Mouse (Mus musculus) embryonic facial prominence, embryonic 13.5 days (tissue): ENCODE measurements around the gene Auh. TPM values are rescaled to one million over a fixed set of nuclear protein-coding genes. Genes with fewer than 3 reads are reported as not detected.

Experiments used
- ATAC-seq: fragments of 200-750 bp; cut with Nextera tagmentation; 2 replicates; pipeline ENCODE4 v1.8.0; 2017; ENCODE audit warnings: low read depth; ENCODE audit not compliant: insufficient number of reproducible peaks, insufficient read depth, low FRiP score, low TSS enrichment
- H3K27ac ChIP-seq: fragments of 300-500 bp; sonication (generic); 2 replicates; pipeline ENCODE4 v1.5.1; 2015; ENCODE audit warnings: moderate library complexity, mild to moderate bottlenecking, inconsistent platforms
- H3K27me3 ChIP-seq: fragments of 300-500 bp; sonication (generic); 2 replicates; pipeline ENCODE4 v1.6.1; 2015; ENCODE audit warnings: mild to moderate bottlenecking, inconsistent platforms
- H3K36me3 ChIP-seq: fragments of 300-500 bp; sonication (generic); 2 replicates; pipeline ENCODE4 v1.6.1; 2015; ENCODE audit warnings: mild to moderate bottlenecking, inconsistent platforms
- H3K4me1 ChIP-seq: fragments of 300-500 bp; sonication (generic); 2 replicates; pipeline ENCODE4 v1.6.1; 2015; ENCODE audit warnings: inconsistent platforms
- H3K4me2 ChIP-seq: fragments of 300-500 bp; sonication (generic); 2 replicates; pipeline ENCODE4 v1.6.1; 2015; ENCODE audit warnings: moderate library complexity, mild to moderate bottlenecking, inconsistent platforms
- H3K4me3 ChIP-seq: fragments of 300-500 bp; sonication (generic); 2 replicates; pipeline ENCODE4 v1.5.1; 2015; ENCODE audit warnings: mild to moderate bottlenecking, inconsistent platforms
- H3K9ac ChIP-seq: fragments of 300-500 bp; sonication (generic); 2 replicates; pipeline ENCODE4 v1.6.1; 2015; ENCODE audit warnings: mild to moderate bottlenecking, inconsistent platforms
- H3K9me3 ChIP-seq: fragments of 300-500 bp; sonication (generic); 2 replicates; pipeline ENCODE4 v1.6.1; 2016; ENCODE audit warnings: inconsistent platforms
- WGBS: fragments of 180-500 bp; shearing (Covaris S2); methylation state at CpG from one replicate; pipeline ENCODE4 v1.1.7; 2015; ENCODE audit warnings: mixed read lengths; 5-methylcytosine and 5-hydroxymethylcytosine counted together
- polyA plus RNA-seq: library from polyadenylated mRNA; unstranded; fragments of >200 nt; fragmentation: Nextera tagmentation; extraction: Ambion mirVana; gene quantifications from 2 replicates; pipeline ENCODE4 v1.2.1, GENCODE M21; 2015

Auh gene
- polyA plus RNA-seq, 1 experiment from 2014 or later = 46.4 TPM

- 77% methylated on average over 3 of the region's 3 CpGs for WGBS
- H3K4me1 ChIP-seq = peaks cover 13% of the 10 kb centered on the region
- no peak overlapping the region for H3K9ac ChIP-seq
- no peaks in the 10 kb centered on the region for H3K9me3 ChIP-seq
- no peak overlapping the region for H3K4me3 ChIP-seq
- H3K27me3 ChIP-seq = no peaks in the 10 kb centered on the region
- H3K4me2 ChIP-seq = no peak overlapping the region
- no peaks in the 10 kb centered on the region for H3K36me3 ChIP-seq
- no peak for ATAC-seq
- H3K27ac ChIP-seq = no peak overlapping the region
Observed at GRCm38 (mm10) chr13:52813750-52814149, 115.7 kb downstream of the Auh start.

DNA sequence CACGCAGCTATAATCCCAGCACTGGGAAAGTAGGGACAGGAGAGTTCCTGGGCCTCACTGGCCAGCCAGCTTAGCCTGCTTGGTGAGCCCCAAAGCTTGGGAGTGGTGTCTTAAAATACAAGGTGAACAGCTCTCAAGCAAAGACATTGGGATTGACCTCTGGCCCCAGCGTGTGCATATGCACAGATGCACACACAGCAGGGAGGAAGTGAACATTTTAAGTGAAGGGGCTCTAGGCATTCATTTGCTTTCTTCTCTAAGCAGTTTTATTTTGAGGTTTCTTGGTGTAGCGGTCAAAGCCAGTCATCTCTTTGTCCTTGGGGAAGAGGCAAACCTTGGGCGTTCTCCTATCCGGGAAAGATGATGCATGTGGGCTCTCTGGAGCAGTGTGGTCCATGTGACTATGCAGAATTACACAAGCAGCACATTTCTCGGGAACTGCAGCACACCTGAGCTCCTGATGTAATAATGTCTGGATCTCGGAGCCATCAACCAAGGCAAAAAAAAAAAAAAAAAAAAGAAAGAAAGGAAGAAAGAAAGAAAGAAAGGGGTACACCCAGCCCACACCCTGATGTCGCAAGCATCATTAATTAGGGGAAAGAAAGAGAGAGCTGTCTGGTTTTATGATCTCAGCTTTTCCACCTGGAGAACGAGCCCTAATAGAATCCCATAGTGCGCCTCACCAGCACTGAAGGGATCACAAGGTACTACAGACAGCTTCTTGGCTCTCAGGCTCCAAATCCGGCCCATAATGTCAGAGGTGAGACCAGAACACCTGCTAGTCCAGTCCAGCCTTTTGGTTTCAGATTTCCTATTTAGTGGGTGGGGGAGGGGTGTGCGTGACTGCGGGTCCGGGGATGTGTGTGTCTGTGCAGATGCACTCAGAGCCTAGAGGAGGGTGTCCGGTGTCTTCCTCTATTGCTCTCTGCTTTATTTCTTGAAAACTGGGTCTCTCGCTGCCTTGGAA is 116.6 kb downstream of the Auh start:
- no peaks in the 10 kb centered on the region for H3K9me3 ChIP-seq
- no peak overlapping the region for H3K4me3 ChIP-seq
- H3K4me1 ChIP-seq = peaks cover 4% of the 10 kb centered on the region
- 64% methylated on average over 16 of the region's 16 CpGs for WGBS
- no peak for ATAC-seq
- H3K9ac ChIP-seq = no peak overlapping the region
- no peaks in the 10 kb centered on the region for H3K36me3 ChIP-seq
- no peaks in the 10 kb centered on the region for H3K27me3 ChIP-seq
- no peak overlapping the region for H3K4me2 ChIP-seq
- H3K27ac ChIP-seq = no peak overlapping the region

DNA sequence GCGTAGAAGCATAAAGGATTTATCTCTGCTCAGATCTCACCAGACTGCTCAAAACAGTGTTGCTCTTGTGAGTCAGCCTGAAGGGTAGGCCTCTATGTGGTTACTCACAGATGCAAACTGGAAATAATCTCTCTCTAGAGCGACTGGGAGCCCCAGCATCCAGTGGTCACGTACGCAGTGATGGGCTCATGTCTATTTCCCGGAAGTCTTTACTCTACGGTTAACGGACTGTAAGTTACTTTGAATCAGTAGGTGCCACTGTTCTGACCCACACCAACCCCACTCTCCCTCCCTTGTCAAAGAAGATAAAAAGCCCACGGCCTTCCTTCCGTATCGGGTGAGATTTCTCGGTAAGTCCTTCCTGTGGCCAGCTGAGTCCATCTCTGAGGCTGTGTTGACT is 121.8 kb downstream of the Auh start:
- Histone ChIP-seq H3K9ac (no peak overlapping the region), H3K36me3 (no peaks in the 10 kb centered on the region), H3K4me2 (no peak overlapping the region), H3K27me3 (no peaks in the 10 kb centered on the region), H3K9me3 (no peaks in the 10 kb centered on the region), H3K4me3 (no peak overlapping the region), H3K27ac (no peak overlapping the region), H3K4me1 (peaks cover 23% of the 10 kb centered on the region)
- 90% methylated on average over 11 of the region's 11 CpGs for WGBS
- no peak for ATAC-seq

- no peak for ATAC-seq
- Histone ChIP-seq H3K4me2 (no peak overlapping the region), H3K36me3 (no peaks in the 10 kb centered on the region), H3K4me1 (peaks cover 23% of the 10 kb centered on the region), H3K27ac (peak overlapping the region; percentile 11; the same call in 1 of the 2 replicates), H3K27me3 (no peaks in the 10 kb centered on the region), H3K9ac (no peak overlapping the region), H3K4me3 (no peak overlapping the region), H3K9me3 (no peaks in the 10 kb centered on the region)
- 33% methylated on average over 4 of the region's 4 CpGs for WGBS
Observed at GRCm38 (mm10) chr13:52806029-52806428, 123.5 kb downstream of the Auh start.

DNA sequence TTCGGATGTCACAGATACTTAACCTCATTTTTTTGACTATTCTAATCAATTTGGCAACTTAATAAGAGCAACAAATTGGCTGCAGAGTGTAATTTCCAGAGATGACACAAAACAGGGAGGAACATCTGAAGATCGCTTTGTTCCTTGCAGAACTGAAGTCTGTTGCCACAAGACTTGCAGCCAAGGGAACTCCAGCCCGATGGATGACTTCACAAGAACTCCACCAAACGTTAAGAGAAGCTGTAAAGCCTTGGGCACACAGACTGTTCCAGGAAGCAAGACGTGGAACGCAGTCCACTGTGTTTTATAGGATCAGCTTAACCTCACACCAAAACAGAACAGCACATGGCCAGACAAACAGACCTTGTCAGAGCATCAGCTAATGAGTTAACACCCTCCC is 123.9 kb downstream of the Auh start:
- Histone ChIP-seq H3K4me1 (peaks cover 23% of the 10 kb centered on the region), H3K4me3 (no peak overlapping the region), H3K4me2 (no peak overlapping the region), H3K9ac (no peak overlapping the region), H3K9me3 (no peaks in the 10 kb centered on the region), H3K27me3 (no peaks in the 10 kb centered on the region), H3K36me3 (no peaks in the 10 kb centered on the region), H3K27ac (peak overlapping the region; percentile 11; the same call in 1 of the 2 replicates)
- no peak for ATAC-seq
- WGBS = 39% methylated on average over 6 of the region's 6 CpGs

DNA sequence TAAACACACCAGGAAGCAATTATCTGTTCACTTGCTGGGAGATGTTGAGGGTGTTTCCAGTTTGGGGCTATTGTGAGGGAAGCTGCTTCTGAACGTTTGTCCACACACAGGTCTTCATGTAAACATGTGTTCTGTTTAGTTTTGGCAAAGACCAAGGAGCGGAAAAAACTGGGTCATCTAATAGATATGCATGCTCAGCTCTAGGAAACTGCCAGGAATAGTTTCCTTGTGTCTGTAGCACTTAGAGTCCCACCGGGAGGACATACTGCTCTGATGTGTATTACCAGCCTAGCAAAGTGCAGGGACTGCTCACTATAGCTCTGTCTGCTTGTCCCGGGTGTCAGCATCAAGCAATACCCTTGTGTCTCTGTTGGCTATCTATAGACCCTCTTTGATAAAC is 127.0 kb downstream of the Auh start:
- no peak overlapping the region for H3K9ac ChIP-seq
- no peak overlapping the region for H3K4me2 ChIP-seq
- peaks cover 27% of the 10 kb centered on the region for H3K4me1 ChIP-seq
- ATAC-seq = no peak
- no peaks in the 10 kb centered on the region for H3K27me3 ChIP-seq
- 62% methylated on average over 4 of the region's 4 CpGs for WGBS
- H3K27ac ChIP-seq = no peak overlapping the region
- no peaks in the 10 kb centered on the region for H3K9me3 ChIP-seq
- H3K36me3 ChIP-seq = no peaks in the 10 kb centered on the region
- no peak overlapping the region for H3K4me3 ChIP-seq

DNA sequence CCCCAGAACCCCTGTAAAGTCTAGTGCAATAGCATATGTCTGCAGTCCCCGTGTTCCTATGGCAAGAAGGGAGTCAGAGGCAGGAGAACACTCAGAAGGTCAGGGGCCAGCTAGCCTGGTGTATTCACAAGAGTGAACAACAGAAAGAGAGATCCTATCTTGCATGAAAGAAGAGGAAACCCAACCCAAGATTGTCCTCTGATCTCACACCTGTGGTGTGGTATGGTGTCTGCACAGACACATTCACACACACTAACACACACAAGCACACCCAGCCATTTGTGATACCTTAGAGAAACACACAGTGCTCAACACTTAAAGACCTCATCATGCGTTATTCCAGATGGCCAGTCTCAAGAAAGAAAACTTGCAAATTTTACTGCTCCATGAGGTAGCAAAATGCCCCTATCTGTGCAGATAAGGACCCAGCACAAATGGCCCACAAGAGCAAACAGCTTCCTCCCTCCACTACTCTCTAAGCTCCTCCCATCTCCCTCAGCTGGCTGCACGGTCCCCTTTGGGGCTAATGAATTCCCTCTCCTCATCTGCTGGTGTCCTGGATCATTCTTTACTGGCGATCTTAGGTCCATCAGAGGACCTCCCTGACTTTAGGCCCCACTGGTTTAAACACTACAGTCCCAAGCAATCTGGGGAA is 128.7 kb downstream of the Auh start:
- Histone ChIP-seq H3K27me3 (no peaks in the 10 kb centered on the region), H3K9ac (no peak overlapping the region)
- WGBS = 49% methylated on average over 4 of the region's 4 CpGs

DNA sequence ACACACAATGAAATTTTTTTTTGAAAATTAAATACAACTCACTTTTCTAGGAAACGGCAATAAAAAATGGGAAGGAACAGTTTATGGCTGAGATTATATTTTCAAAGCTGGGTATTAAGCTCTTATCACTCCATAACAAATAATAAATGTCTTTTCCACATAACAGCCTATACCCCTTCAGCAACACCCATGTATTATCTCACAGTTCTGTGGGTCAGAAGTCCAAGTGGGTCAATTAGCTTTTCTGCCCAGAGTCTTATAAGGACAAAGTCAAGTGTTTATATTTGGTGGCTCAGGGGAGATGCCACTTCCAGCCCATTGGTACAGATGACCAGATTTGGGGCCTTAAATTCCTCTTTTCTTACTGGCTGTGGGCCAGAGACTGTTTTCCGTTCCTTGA is 129.4 kb downstream of the Auh start:
- H3K9ac ChIP-seq = no peak overlapping the region
- no peaks in the 10 kb centered on the region for H3K36me3 ChIP-seq
- H3K9me3 ChIP-seq = no peaks in the 10 kb centered on the region
- H3K4me3 ChIP-seq = no peak overlapping the region
- WGBS = 71% methylated on average over 2 of the region's 2 CpGs
- H3K27me3 ChIP-seq = no peaks in the 10 kb centered on the region
- no peak overlapping the region for H3K4me2 ChIP-seq
- H3K27ac ChIP-seq = no peak overlapping the region
- no peak for ATAC-seq
- peaks cover 11% of the 10 kb centered on the region for H3K4me1 ChIP-seq

More for the DNA sequence above, 128.7 kb downstream of the Auh start:
- ATAC-seq = no peak
- H3K9me3 ChIP-seq = no peaks in the 10 kb centered on the region
- H3K36me3 ChIP-seq = no peaks in the 10 kb centered on the region
- H3K4me1 ChIP-seq = peaks cover 19% of the 10 kb centered on the region
- H3K27ac ChIP-seq = no peak overlapping the region
- H3K4me3 ChIP-seq = no peak overlapping the region
- no peak overlapping the region for H3K4me2 ChIP-seq

DNA sequence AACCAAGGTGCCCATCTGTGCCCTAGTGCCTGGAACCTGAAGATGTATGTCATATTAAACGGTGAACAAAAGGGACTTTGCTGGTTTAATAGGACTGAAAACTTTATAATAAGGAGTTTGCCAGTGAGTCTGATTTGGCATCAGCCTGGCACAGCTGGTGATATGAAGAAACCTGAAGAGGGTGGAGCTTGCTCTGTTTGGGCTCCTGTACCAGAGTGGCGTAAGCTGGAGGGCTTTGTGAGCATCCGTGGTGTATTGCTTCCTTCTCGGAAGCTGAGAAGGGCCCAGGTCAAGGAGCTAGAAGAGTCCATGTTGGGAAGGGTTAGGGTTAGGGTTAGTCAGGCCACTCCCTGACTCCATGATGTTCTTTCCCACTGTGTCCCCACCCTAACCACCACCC is 135.2 kb downstream of the Auh start:
- Histone ChIP-seq H3K27ac (no peak overlapping the region), H3K9ac (no peak overlapping the region), H3K36me3 (no peaks in the 10 kb centered on the region), H3K4me3 (no peak overlapping the region), H3K4me2 (no peak overlapping the region), H3K27me3 (no peaks in the 10 kb centered on the region), H3K4me1 (0 out of 2 replicates have a peak, but pooled peaks cover 5% of the 10 kb centered on the region), H3K9me3 (no peaks in the 10 kb centered on the region)
- 92% methylated on average over 4 of the region's 4 CpGs for WGBS
- ATAC-seq = no peak

- ATAC-seq = no peak
- 0 out of 2 replicates have a peak, but pooled peaks cover 5% of the 10 kb centered on the region for H3K4me1 ChIP-seq
- H3K4me3 ChIP-seq = no peak overlapping the region
- 91% methylated on average over 13 of the region's 13 CpGs for WGBS
- no peak overlapping the region for H3K9ac ChIP-seq
- no peaks in the 10 kb centered on the region for H3K36me3 ChIP-seq
- H3K27ac ChIP-seq = no peak overlapping the region
- no peaks in the 10 kb centered on the region for H3K27me3 ChIP-seq
- H3K9me3 ChIP-seq = no peaks in the 10 kb centered on the region
- no peak overlapping the region for H3K4me2 ChIP-seq
Observed at GRCm38 (mm10) chr13:52793434-52793989, 136.0 kb downstream of the Auh start.

GRCm38 (mm10) chr13:52792242-52792844 is 137.1 kb downstream of the Auh start:
- Histone ChIP-seq H3K4me1 (no peaks in the 10 kb centered on the region), H3K9ac (no peak overlapping the region), H3K4me2 (no peak overlapping the region), H3K4me3 (no peak overlapping the region), H3K9me3 (no peaks in the 10 kb centered on the region), H3K27me3 (no peaks in the 10 kb centered on the region), H3K27ac (no peak overlapping the region), H3K36me3 (no peaks in the 10 kb centered on the region)
- no peak for ATAC-seq
- 85% methylated on average over 9 of the region's 9 CpGs for WGBS
